Mouse (Mus musculus): ENCODE results near the gene Gpatch8.

DNA sequence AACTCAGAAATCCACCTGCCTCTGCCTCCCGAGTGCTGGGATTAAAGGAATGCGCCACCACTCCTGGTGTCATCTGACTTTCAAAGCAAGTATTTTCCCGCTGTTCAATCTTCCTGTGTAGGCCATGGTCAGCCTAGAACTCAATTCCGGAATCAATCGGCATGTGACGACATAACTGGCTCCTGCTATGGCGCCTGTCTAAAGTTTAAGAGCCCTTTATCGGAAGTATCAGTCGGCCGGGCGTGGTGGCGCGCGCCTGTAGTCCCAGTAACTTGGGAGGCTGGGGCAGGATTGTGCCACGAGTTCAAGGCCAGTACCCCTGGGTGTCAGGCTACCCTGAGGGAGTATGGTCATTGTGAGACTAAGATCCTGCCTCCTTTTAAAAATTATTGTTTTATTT lies 11.5 kb upstream of the Gpatch8 start:
- TF ChIP-seq CTCF (IDR thresholded peaks at IDR 0.05; ENCODE audit: insufficient read depth, low read length) (no peak), POLR2A (IDR thresholded peaks at IDR 0.05; ENCODE audit: borderline replicate concordance, extremely low read depth, low read depth, low read length) (no peak)

Measured in lung, adult 2 months (tissue).